Mouse (Mus musculus) T-cell, adult 2 months (primary cell): ENCODE data around the gene Snai3.
A peak's percentile ranks its signal among the peaks of the same experiment; 100 is the strongest.

ENCODE experiments used
- DNase-seq: peaks from one replicate; pipeline ENCODE4 v3.0.0; 2022; ENCODE audit warnings: low spot score

Snai3 gene

GRCm38 (mm10) chr8:122430058-122430636, 30.4 kb downstream of the Snai3 start:
- DNase-seq: peak; percentile 27

- DNase-seq: no peak
Observed at GRCm38 (mm10) chr8:122428163-122428562, 32.4 kb downstream of the Snai3 start.

- DNase-seq: no peak
Observed at GRCm38 (mm10) chr8:122427607-122428006, 32.9 kb downstream of the Snai3 start.

- DNase-seq: no peak
Observed at GRCm38 (mm10) chr8:122426145-122426544, 34.4 kb downstream of the Snai3 start.

GRCm38 (mm10) chr8:122423659-122424058, 36.9 kb downstream of the Snai3 start:
- DNase-seq: no peak

- DNase-seq: no peak
Observed at GRCm38 (mm10) chr8:122423217-122423616, 37.3 kb downstream of the Snai3 start.

- DNase-seq: no peak
Observed at GRCm38 (mm10) chr8:122421376-122422070, 39.0 kb downstream of the Snai3 start, which contains the start of gene Il17c. TSS of gene Il17c (plus strand) at chr8:122422020.

GRCm38 (mm10) chr8:122419881-122420555, 40.5 kb downstream of the Snai3 start:
- no peak for DNase-seq

- DNase-seq: no peak
Observed at GRCm38 (mm10) chr8:122415554-122415953, 45.0 kb downstream of the Snai3 start.

GRCm38 (mm10) chr8:122414311-122414710, 46.2 kb downstream of the Snai3 start:
- no peak for DNase-seq

- no peak for DNase-seq
Observed at GRCm38 (mm10) chr8:122407678-122408077, 52.9 kb downstream of the Snai3 start.

GRCm38 (mm10) chr8:122405146-122405805, 55.3 kb downstream of the Snai3 start:
- no peak for DNase-seq
